In the genomic region with DNA sequence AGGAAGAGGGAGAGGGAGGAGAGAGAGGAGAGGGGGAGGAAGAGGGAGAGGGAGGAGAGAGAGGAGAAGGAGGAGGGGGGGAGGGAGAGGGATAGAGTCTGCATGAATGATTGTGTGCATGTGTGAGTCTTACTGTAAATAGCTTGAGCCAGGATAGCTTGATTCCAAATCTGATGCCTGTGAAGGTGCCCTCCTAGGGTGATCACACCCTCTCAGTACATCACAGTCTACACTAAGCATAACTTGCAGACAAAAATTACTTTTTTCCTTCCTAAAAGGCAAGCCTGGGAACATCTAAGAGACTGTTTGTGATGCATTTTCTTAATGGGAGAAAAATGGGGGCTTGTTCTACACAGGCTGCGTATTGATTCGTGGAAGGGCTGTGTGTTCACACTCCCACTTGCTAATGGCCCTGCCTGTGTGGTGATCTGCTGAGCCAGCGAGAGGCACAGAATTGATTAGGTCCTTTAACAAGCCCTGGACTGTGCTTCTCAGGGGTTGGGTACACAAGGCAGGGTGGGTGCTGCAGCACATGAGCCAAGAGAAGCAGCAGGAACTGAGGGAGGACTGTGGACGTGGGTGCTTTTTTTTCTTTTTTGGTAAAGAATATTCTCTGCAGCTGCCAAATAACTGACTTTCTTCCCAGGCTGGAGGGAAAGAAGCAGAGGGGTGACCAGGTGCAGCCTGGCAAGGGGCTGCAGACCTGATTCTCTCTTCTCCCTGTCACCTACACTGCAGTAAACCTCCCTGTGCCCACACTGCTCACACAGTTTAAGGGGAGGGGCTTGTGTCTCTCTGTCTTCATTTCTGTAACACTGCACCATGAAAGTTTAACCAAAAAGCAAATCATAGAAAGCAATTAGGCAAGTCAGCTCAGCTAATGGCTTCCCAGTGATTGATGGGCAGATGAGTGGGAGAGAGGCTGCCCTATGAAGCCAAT, we compare ENCODE assay signal across 12 mouse cellular contexts.
DNase-seq lines count a peak whose midpoint lies in the region; ATAC-seq and TF ChIP-seq lines count a peak whose summit lies in the region.
"Had no signal": no experiment of that assay in that cellular context is flagged by ENCODE, and none has a peak within 500 bp of the region (broad histone marks: within the 10 kb centered on the region; RNA-seq: fewer than 3 reads in every experiment).

No protein-coding gene starts in this region.

- peak; percentile 81 for ATAC-seq in hindbrain, embryonic 15.5 days (ENCODE audit: low FRiP score, low read depth)
- ATAC-seq: activated CD4-positive, CD25-positive, alpha-beta regulatory T cell, adult 4 months had no signal

- DNase-seq in right cerebral cortex, adult 18-20 months, result peak; percentile 50
- DNase-seq in right cerebral cortex, postnatal 4 days, result no peak
- DNase-seq in mesoderm, embryonic 11.5 days (ENCODE audit: low read depth, low spot score), result peak; percentile 4
- DNase-seq in right cerebral cortex, postnatal 36 days (ENCODE audit: low spot score in 2 of 2), result peak; percentile 38 to 48
- no peak for DNase-seq in gastrocnemius, adult 2 months
- DNase-seq in cerebellum, adult 9-10 months, result no peak
- DNase-seq in kidney, adult 9 months, result no peak
- DNase-seq: kidney, adult 18-20 months had no signal

- no peaks in the 10 kb centered on the region for H3K9me3 ChIP-seq in hindbrain, embryonic 15.5 days

- H3K9ac ChIP-seq in hindbrain, embryonic 15.5 days, result no peak overlapping the region
- H3K9ac ChIP-seq: liver, embryonic 14.5 days had no signal

- H3K4me1 ChIP-seq in hindbrain, embryonic 15.5 days (replicated peaks), result peaks cover 40% of the 10 kb centered on the region

- WGBS in hindbrain, embryonic 15.5 days, result 35% methylated on average over 4 of the region's 4 CpGs

- H3K27me3 ChIP-seq in hindbrain, embryonic 15.5 days, result no peaks in the 10 kb centered on the region

- H3K4me2 ChIP-seq in hindbrain, embryonic 15.5 days, result no peak overlapping the region
- H3K4me2 ChIP-seq: heart, embryonic 11.5 days had no signal

- H3K36me3 ChIP-seq in hindbrain, embryonic 15.5 days, result no peaks in the 10 kb centered on the region

- no peak for TF ChIP-seq CTCF in gastrocnemius, adult 2 months (IDR thresholded peaks at IDR 0.05)

- H3K27ac ChIP-seq in hindbrain, embryonic 15.5 days (replicated peaks), result peak overlapping the region; percentile 69
- no peak overlapping the region for H3K27ac ChIP-seq in gastrocnemius, adult 2 months
- H3K27ac ChIP-seq: liver, embryonic 14.5 days had no signal

- intact Hi-C loops in gastrocnemius, adult 2 months (cut with DNase I), result no loop called here

- no peak overlapping the region for H3K4me3 ChIP-seq in hindbrain, embryonic 15.5 days
- no peak overlapping the region for H3K4me3 ChIP-seq in gastrocnemius, adult 2 months

Comparison
In these comparisons a context has a peak if more than half of its experiments do, and no peak if none do; other contexts are left out.
1. DNase-seq: peak in right cerebral cortex, adult 18-20 months (single experiment), mesoderm, embryonic 11.5 days (single experiment) and right cerebral cortex, postnatal 36 days (2 of 2); none in right cerebral cortex, postnatal 4 days (single experiment), gastrocnemius, adult 2 months (single experiment), cerebellum, adult 9-10 months (single experiment) and kidney, adult 9 months (single experiment).